Mouse (Mus musculus): ENCODE measurements around the gene Unc5c. TPM values are rescaled to one million over a fixed set of nuclear protein-coding genes. Genes with fewer than 3 reads are reported as not detected.

Gene Unc5c
- polyA plus RNA-seq, 1 experiment from 2014 or later, result 5.3 TPM

GRCm38 (mm10) chr3:141577382-141577781, 112.4 kb downstream of the Unc5c start:
- Histone ChIP-seq H3K9ac (ENCODE audit: low read length) (no peak overlapping the region), H3K9me3 (ENCODE audit: control insufficient read depth, low read length) (no peaks in the 10 kb centered on the region), H3K27me3 (ENCODE audit: control insufficient read depth, insufficient read depth, low read length) (peaks cover 30% of the 10 kb centered on the region), H3K4me1 (replicated peaks; ENCODE audit: control insufficient read depth, insufficient read depth, low read length) (peaks cover 7% of the 10 kb centered on the region; the same call in 1 of the 2 replicates), H3K27ac (ENCODE audit: low read depth, low read length) (no peak overlapping the region), H3K36me3 (ENCODE audit: control insufficient read depth, insufficient read depth, low read length) (no peaks in the 10 kb centered on the region), H3K4me3 (ENCODE audit: low read depth, low read length) (no peak overlapping the region), H3K4me2 (ENCODE audit: low read depth, low read length, severe bottlenecking) (no peak overlapping the region)
- ATAC-seq (replicated peaks; ENCODE audit: low FRiP score), result no peak
- 41% methylated on average over 2 of the region's 2 CpGs for WGBS
- DNase-seq (ENCODE audit: low spot score), result no peak

GRCm38 (mm10) chr3:141581190-141581891, 116.3 kb downstream of the Unc5c start:
- H3K4me3 ChIP-seq (ENCODE audit: low read depth, low read length), result no peak overlapping the region

GRCm38 (mm10) chr3:141581892-141582214, 116.8 kb downstream of the Unc5c start:
- H3K27me3 ChIP-seq (ENCODE audit: control insufficient read depth, insufficient read depth, low read length), result peaks cover 33% of the 10 kb centered on the region
- no peak for DNase-seq (ENCODE audit: low spot score)
- H3K36me3 ChIP-seq (ENCODE audit: control insufficient read depth, insufficient read depth, low read length), result no peaks in the 10 kb centered on the region
- H3K4me2 ChIP-seq (ENCODE audit: low read depth, low read length, severe bottlenecking), result no peak overlapping the region
- H3K9me3 ChIP-seq (ENCODE audit: control insufficient read depth, low read length), result no peaks in the 10 kb centered on the region
- peak; percentile 68; the same call in 1 of the 2 replicates for ATAC-seq (replicated peaks; ENCODE audit: low FRiP score)
- H3K9ac ChIP-seq (ENCODE audit: low read length), result no peak overlapping the region
- peaks cover 7% of the 10 kb centered on the region; the same call in 1 of the 2 replicates for H3K4me1 ChIP-seq (replicated peaks; ENCODE audit: control insufficient read depth, insufficient read depth, low read length)
- no peak overlapping the region for H3K27ac ChIP-seq (ENCODE audit: low read depth, low read length)
- H3K4me3 ChIP-seq (ENCODE audit: low read depth, low read length), result no peak overlapping the region

More at GRCm38 (mm10) chr3:141581190-141581891, 116.3 kb downstream of the Unc5c start:
- Histone ChIP-seq H3K9me3 (ENCODE audit: control insufficient read depth, low read length) (no peaks in the 10 kb centered on the region), H3K4me1 (replicated peaks; ENCODE audit: control insufficient read depth, insufficient read depth, low read length) (peaks cover 7% of the 10 kb centered on the region; the same call in 1 of the 2 replicates), H3K27me3 (ENCODE audit: control insufficient read depth, insufficient read depth, low read length) (peaks cover 29% of the 10 kb centered on the region), H3K36me3 (ENCODE audit: control insufficient read depth, insufficient read depth, low read length) (no peaks in the 10 kb centered on the region), H3K4me2 (ENCODE audit: low read depth, low read length, severe bottlenecking) (no peak overlapping the region), H3K27ac (ENCODE audit: low read depth, low read length) (no peak overlapping the region), H3K9ac (ENCODE audit: low read length) (no peak overlapping the region)
- ATAC-seq (replicated peaks; ENCODE audit: low FRiP score), result peak; percentile 90
- DNase-seq (ENCODE audit: low spot score), result peak; percentile 62

GRCm38 (mm10) chr3:141583180-141583579, 118.2 kb downstream of the Unc5c start:
- no peak overlapping the region for H3K27ac ChIP-seq (ENCODE audit: low read depth, low read length)
- no peaks in the 10 kb centered on the region for H3K36me3 ChIP-seq (ENCODE audit: control insufficient read depth, insufficient read depth, low read length)
- DNase-seq (ENCODE audit: low spot score), result no peak
- H3K9me3 ChIP-seq (ENCODE audit: control insufficient read depth, low read length), result no peaks in the 10 kb centered on the region
- no peak overlapping the region for H3K4me3 ChIP-seq (ENCODE audit: low read depth, low read length)
- WGBS, result 84% methylated on average over 1 of the region's 1 CpGs
- peaks cover 7% of the 10 kb centered on the region; the same call in 1 of the 2 replicates for H3K4me1 ChIP-seq (replicated peaks; ENCODE audit: control insufficient read depth, insufficient read depth, low read length)
- peaks cover 39% of the 10 kb centered on the region for H3K27me3 ChIP-seq (ENCODE audit: control insufficient read depth, insufficient read depth, low read length)
- no peak overlapping the region for H3K9ac ChIP-seq (ENCODE audit: low read length)
- H3K4me2 ChIP-seq (ENCODE audit: low read depth, low read length, severe bottlenecking), result no peak overlapping the region
- no peak for ATAC-seq (replicated peaks; ENCODE audit: low FRiP score)

GRCm38 (mm10) chr3:141589392-141590012, 124.5 kb downstream of the Unc5c start:
- Histone ChIP-seq H3K9ac (ENCODE audit: low read length) (no peak overlapping the region), H3K4me2 (ENCODE audit: low read depth, low read length, severe bottlenecking) (no peak overlapping the region), H3K9me3 (ENCODE audit: control insufficient read depth, low read length) (no peaks in the 10 kb centered on the region), H3K4me3 (ENCODE audit: low read depth, low read length) (no peak overlapping the region), H3K27ac (ENCODE audit: low read depth, low read length) (no peak overlapping the region), H3K36me3 (ENCODE audit: control insufficient read depth, insufficient read depth, low read length) (no peaks in the 10 kb centered on the region), H3K27me3 (ENCODE audit: control insufficient read depth, insufficient read depth, low read length) (peaks cover 46% of the 10 kb centered on the region), H3K4me1 (replicated peaks; ENCODE audit: control insufficient read depth, insufficient read depth, low read length) (no peaks in the 10 kb centered on the region; the same call in 1 of the 2 replicates)
- 32% methylated on average over 4 of the region's 4 CpGs for WGBS
- no peak for DNase-seq (ENCODE audit: low spot score)
- peak; percentile 80; the same call in 1 of the 2 replicates for ATAC-seq (replicated peaks; ENCODE audit: low FRiP score)

GRCm38 (mm10) chr3:141593249-141593648, 128.2 kb downstream of the Unc5c start:
- H3K36me3 ChIP-seq (ENCODE audit: control insufficient read depth, insufficient read depth, low read length), result no peaks in the 10 kb centered on the region
- ATAC-seq (replicated peaks; ENCODE audit: low FRiP score) (no peak), DNase-seq (ENCODE audit: low spot score) (no peak)
- peaks cover 19% of the 10 kb centered on the region for H3K27me3 ChIP-seq (ENCODE audit: control insufficient read depth, insufficient read depth, low read length)
- no peak overlapping the region for H3K4me3 ChIP-seq (ENCODE audit: low read depth, low read length)
- WGBS, result 67% methylated on average over 5 of the region's 5 CpGs
- H3K9me3 ChIP-seq (ENCODE audit: control insufficient read depth, low read length), result no peaks in the 10 kb centered on the region
- no peaks in the 10 kb centered on the region; the same call in 1 of the 2 replicates for H3K4me1 ChIP-seq (replicated peaks; ENCODE audit: control insufficient read depth, insufficient read depth, low read length)
- no peak overlapping the region for H3K9ac ChIP-seq (ENCODE audit: low read length)
- H3K4me2 ChIP-seq (ENCODE audit: low read depth, low read length, severe bottlenecking), result no peak overlapping the region
- no peak overlapping the region for H3K27ac ChIP-seq (ENCODE audit: low read depth, low read length)

GRCm38 (mm10) chr3:141594120-141594519, 129.1 kb downstream of the Unc5c start:
- DNase-seq (ENCODE audit: low spot score) (no peak), ATAC-seq (replicated peaks; ENCODE audit: low FRiP score) (no peak)
- WGBS, result 89% methylated on average over 5 of the region's 5 CpGs
- H3K27me3 ChIP-seq (ENCODE audit: control insufficient read depth, insufficient read depth, low read length), result peaks cover 15% of the 10 kb centered on the region
- no peak overlapping the region for H3K27ac ChIP-seq (ENCODE audit: low read depth, low read length)
- no peak overlapping the region for H3K9ac ChIP-seq (ENCODE audit: low read length)
- no peaks in the 10 kb centered on the region for H3K36me3 ChIP-seq (ENCODE audit: control insufficient read depth, insufficient read depth, low read length)
- H3K9me3 ChIP-seq (ENCODE audit: control insufficient read depth, low read length), result no peaks in the 10 kb centered on the region
- H3K4me1 ChIP-seq (replicated peaks; ENCODE audit: control insufficient read depth, insufficient read depth, low read length), result no peaks in the 10 kb centered on the region; the same call in 1 of the 2 replicates
- H3K4me3 ChIP-seq (ENCODE audit: low read depth, low read length), result no peak overlapping the region
- H3K4me2 ChIP-seq (ENCODE audit: low read depth, low read length, severe bottlenecking), result no peak overlapping the region

GRCm38 (mm10) chr3:141595073-141595472, 130.1 kb downstream of the Unc5c start:
- Histone ChIP-seq H3K9ac (ENCODE audit: low read length) (no peak overlapping the region), H3K9me3 (ENCODE audit: control insufficient read depth, low read length) (no peaks in the 10 kb centered on the region), H3K4me2 (ENCODE audit: low read depth, low read length, severe bottlenecking) (no peak overlapping the region), H3K36me3 (ENCODE audit: control insufficient read depth, insufficient read depth, low read length) (no peaks in the 10 kb centered on the region), H3K4me3 (ENCODE audit: low read depth, low read length) (no peak overlapping the region), H3K4me1 (replicated peaks; ENCODE audit: control insufficient read depth, insufficient read depth, low read length) (no peaks in the 10 kb centered on the region), H3K27ac (ENCODE audit: low read depth, low read length) (no peak overlapping the region), H3K27me3 (ENCODE audit: control insufficient read depth, insufficient read depth, low read length) (peaks cover 15% of the 10 kb centered on the region)
- WGBS, result 17% methylated on average over 3 of the region's 3 CpGs
- no peak for DNase-seq (ENCODE audit: low spot score)
- ATAC-seq (replicated peaks; ENCODE audit: low FRiP score), result no peak

Data from forebrain, embryonic 11.5 days (tissue).